ENCODE assay signal across 17 mouse cellular contexts in the genomic region with DNA sequence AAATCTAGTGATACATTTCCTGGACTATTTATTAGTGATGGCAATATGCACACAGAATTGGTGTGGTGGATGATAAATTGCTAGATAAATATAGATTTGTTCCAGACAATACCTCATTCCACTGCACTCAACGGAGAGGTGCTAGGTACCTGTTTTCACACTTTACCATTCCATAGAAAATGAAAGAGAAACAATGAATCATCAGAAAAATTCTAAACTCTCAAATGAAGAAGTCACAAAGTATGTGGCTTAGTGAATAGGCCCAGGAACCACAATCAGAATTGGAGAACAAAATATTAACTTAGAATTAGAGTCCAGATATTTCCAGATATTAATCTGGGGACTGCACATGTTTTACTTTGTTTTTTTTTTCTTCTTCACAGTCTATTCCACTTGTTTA.
"Had no signal": no experiment of that assay in that cellular context is flagged by ENCODE, and none has a peak within 500 bp of the region (broad histone marks: within the 10 kb centered on the region; RNA-seq: fewer than 3 reads in every experiment).

No protein-coding gene starts in this region.

- DNase-seq: left cerebral cortex, postnatal 4 days; liver; liver, embryonic 13.5 days; liver, postnatal 0 days; lung, adult 18-20 months; lung, adult 2 months; lung, embryonic 14.5 days; lung, postnatal 10 days; lung, postnatal 14 days; lung, postnatal 36 days; lung, postnatal 4 days; midbrain, embryonic 14.5 days had no signal

- ATAC-seq: liver, embryonic 12.5 days; liver, postnatal 0 days; lung, postnatal 0 days; midbrain, embryonic 13.5 days; midbrain, embryonic 15.5 days; midbrain, embryonic 16.5 days had no signal
